Mouse (Mus musculus): ENCODE results near the gene Hdac1. TPM values are rescaled to one million over a fixed set of nuclear protein-coding genes. Genes with fewer than 3 reads are reported as not detected.
A peak's percentile ranks its signal among the peaks of the same experiment; 100 is the strongest.

Hdac1 gene
- polyA plus RNA-seq, 1 experiment from 2014 or later, result 77.8 TPM

GRCm38 (mm10) chr4:129495672-129496562 lies 46.6 kb downstream of the Hdac1 start:
- ATAC-seq (ENCODE audit: low FRiP score), result peak; percentile 63
- Histone ChIP-seq H3K4me2 (peak overlapping the region; percentile 46), H3K27me3 (replicated peaks) (peaks cover 21% of the 10 kb centered on the region), H3K27ac (replicated peaks) (peak overlapping the region; percentile 80), H3K9ac (replicated peaks) (peak overlapping the region; percentile 36), H3K4me1 (peaks cover 37% of the 10 kb centered on the region), H3K4me3 (replicated peaks) (peak overlapping the region; percentile 21), H3K9me3 (replicated peaks) (no peaks in the 10 kb centered on the region), H3K36me3 (no peaks in the 10 kb centered on the region)
- WGBS, result 15% methylated on average over 16 of the region's 16 CpGs

GRCm38 (mm10) chr4:129494681-129495080 lies 47.8 kb downstream of the Hdac1 start:
- no peak for ATAC-seq (ENCODE audit: low FRiP score)

GRCm38 (mm10) chr4:129490972-129491880 lies 51.3 kb downstream of the Hdac1 start, which contains the start of the genes Tssk3 and Fam229a:
TSS of gene Tssk3 (minus strand) at chr4:129491022.
TSS of gene Fam229a (plus strand) at chr4:129491190.
- Histone ChIP-seq H3K27me3 (replicated peaks) (peaks cover 22% of the 10 kb centered on the region), H3K27ac (replicated peaks) (no peak within 1 kb of the TSS), H3K36me3 (peaks cover 29% of the 10 kb centered on the region), H3K4me1 (peaks cover 23% of the 10 kb centered on the region), H3K9ac (replicated peaks) (peak within 1 kb of the TSS; percentile 29), H3K4me2 (peak within 1 kb of the TSS; percentile 68), H3K4me3 (replicated peaks) (peak within 1 kb of the TSS; percentile 38), H3K9me3 (replicated peaks) (no peaks in the 10 kb centered on the region)
- ATAC-seq (ENCODE audit: low FRiP score), result peak; percentile 31; the same call in 1 of the 2 replicates
- 3% methylated on average over 70 of the region's 70 CpGs for WGBS

More at GRCm38 (mm10) chr4:129494681-129495080, 47.8 kb downstream of the Hdac1 start:
- H3K9me3 ChIP-seq (replicated peaks), result no peaks in the 10 kb centered on the region
- peaks cover 32% of the 10 kb centered on the region for H3K4me1 ChIP-seq
- H3K4me3 ChIP-seq (replicated peaks), result no peak overlapping the region
- H3K9ac ChIP-seq (replicated peaks), result no peak overlapping the region
- 75% methylated on average over 7 of the region's 7 CpGs for WGBS
- no peak overlapping the region for H3K27ac ChIP-seq (replicated peaks)
- no peaks in the 10 kb centered on the region for H3K36me3 ChIP-seq
- H3K27me3 ChIP-seq (replicated peaks), result peaks cover 22% of the 10 kb centered on the region
- H3K4me2 ChIP-seq, result no peak overlapping the region

- Histone ChIP-seq H3K9ac (replicated peaks) (no peak overlapping the region), H3K27me3 (replicated peaks) (no peaks in the 10 kb centered on the region), H3K4me3 (replicated peaks) (no peak overlapping the region), H3K4me2 (no peak overlapping the region), H3K27ac (replicated peaks) (no peak overlapping the region), H3K36me3 (peaks cover 82% of the 10 kb centered on the region), H3K9me3 (replicated peaks) (no peaks in the 10 kb centered on the region), H3K4me1 (no peaks in the 10 kb centered on the region)
- ATAC-seq (ENCODE audit: low FRiP score), result no peak
- WGBS, result 93% methylated on average over 1 of the region's 1 CpGs
Observed at GRCm38 (mm10) chr4:129481090-129481489, 61.4 kb downstream of the Hdac1 start.

GRCm38 (mm10) chr4:129479863-129480262 lies 62.6 kb downstream of the Hdac1 start:
- Histone ChIP-seq H3K4me2 (no peak overlapping the region), H3K9ac (replicated peaks) (no peak overlapping the region), H3K27me3 (replicated peaks) (no peaks in the 10 kb centered on the region), H3K4me1 (no peaks in the 10 kb centered on the region), H3K27ac (replicated peaks) (no peak overlapping the region), H3K4me3 (replicated peaks) (no peak overlapping the region), H3K36me3 (peaks cover 80% of the 10 kb centered on the region), H3K9me3 (replicated peaks) (no peaks in the 10 kb centered on the region)
- whole genome bisulfite sequencing, result 100% methylated on average over 3 of the region's 3 CpGs
- no peak for ATAC-seq (ENCODE audit: low FRiP score)

- no peak overlapping the region for H3K27ac ChIP-seq (replicated peaks)
- H3K36me3 ChIP-seq, result peaks cover 83% of the 10 kb centered on the region
- H3K4me3 ChIP-seq (replicated peaks), result no peak overlapping the region
- WGBS, result 91% methylated on average over 11 of the region's 11 CpGs
- no peak overlapping the region for H3K9ac ChIP-seq (replicated peaks)
- H3K4me2 ChIP-seq, result no peak overlapping the region
- no peaks in the 10 kb centered on the region for H3K27me3 ChIP-seq (replicated peaks)
- no peaks in the 10 kb centered on the region for H3K9me3 ChIP-seq (replicated peaks)
- no peaks in the 10 kb centered on the region for H3K4me1 ChIP-seq
- ATAC-seq (ENCODE audit: low FRiP score), result no peak
Observed at GRCm38 (mm10) chr4:129476047-129476446, 66.5 kb downstream of the Hdac1 start.

Small RNA genes within 50 kb of the gene (microRNA-seq; reads per million reads assigned to microRNA genes)
- not detected for gene Mir8119

Other genes with a start within 250 kb of the Hdac1 start
- gene Rbbp4, start 207.3 kb downstream of the Hdac1 start, polyA plus RNA-seq (2015; fragmentation: Nextera tagmentation; extraction: Ambion mirVana), result 246 and 284 TPM in 2 replicates
- gene Zbtb8os, start 207.0 kb downstream of the Hdac1 start, polyA plus RNA-seq (2015; fragmentation: Nextera tagmentation; extraction: Ambion mirVana), result 18.3 and 29.5 TPM in 2 replicates
- gene Zbtb8a, start 164.6 kb downstream of the Hdac1 start, polyA plus RNA-seq (2015; fragmentation: Nextera tagmentation; extraction: Ambion mirVana), result 18.2 and 20.2 TPM in 2 replicates
- 14.2 and 15.8 TPM in 2 replicates for gene Zbtb8b, start 101.9 kb downstream of the Hdac1 start, polyA plus RNA-seq (2015; fragmentation: Nextera tagmentation; extraction: Ambion mirVana)
- 32.7 and 34.0 TPM in 2 replicates for gene Bsdc1, start 81.1 kb downstream of the Hdac1 start, polyA plus RNA-seq (2015; fragmentation: Nextera tagmentation; extraction: Ambion mirVana)
- gene Tssk3, start 51.7 kb downstream of the Hdac1 start, polyA plus RNA-seq (2015; fragmentation: Nextera tagmentation; extraction: Ambion mirVana), result 0.19 and 0.27 TPM in 2 replicates
- gene Fam229a, start 51.5 kb downstream of the Hdac1 start, polyA plus RNA-seq (2015; fragmentation: Nextera tagmentation; extraction: Ambion mirVana), result 0.38 and 0.93 TPM in 2 replicates
- gene Marcksl1, start 29.1 kb downstream of the Hdac1 start, polyA plus RNA-seq (2015; fragmentation: Nextera tagmentation; extraction: Ambion mirVana), result 1,442 and 1,675 TPM in 2 replicates
- 11.2 and 99.1 TPM in 2 replicates for gene Lck, start 30.9 kb upstream of the Hdac1 start, polyA plus RNA-seq (2015; fragmentation: Nextera tagmentation; extraction: Ambion mirVana)
- 1.3 TPM in 1 of 2 replicates, not detected in the other for gene Fam167b, start 35.8 kb upstream of the Hdac1 start, polyA plus RNA-seq (2015; fragmentation: Nextera tagmentation; extraction: Ambion mirVana)
- 205 and 232 TPM in 2 replicates for gene Eif3i, start 57.9 kb upstream of the Hdac1 start, polyA plus RNA-seq (2015; fragmentation: Nextera tagmentation; extraction: Ambion mirVana)
- 198 and 199 TPM in 2 replicates for gene Tmem234, start 58.0 kb upstream of the Hdac1 start, polyA plus RNA-seq (2015; fragmentation: Nextera tagmentation; extraction: Ambion mirVana)
- 2.5 and 3.8 TPM in 2 replicates for gene Dcdc2b, start 71.5 kb upstream of the Hdac1 start, polyA plus RNA-seq (2015; fragmentation: Nextera tagmentation; extraction: Ambion mirVana)
- gene Iqcc, start 76.4 kb upstream of the Hdac1 start, polyA plus RNA-seq (2015; fragmentation: Nextera tagmentation; extraction: Ambion mirVana), result 32.7 and 34.5 TPM in 2 replicates
- 155 and 168 TPM in 2 replicates for gene Ccdc28b, start 81.2 kb upstream of the Hdac1 start, polyA plus RNA-seq (2015; fragmentation: Nextera tagmentation; extraction: Ambion mirVana)
- gene Txlna, start 98.4 kb upstream of the Hdac1 start, polyA plus RNA-seq (2015; fragmentation: Nextera tagmentation; extraction: Ambion mirVana), result 37.3 and 51.0 TPM in 2 replicates
- gene Kpna6, start 130.1 kb upstream of the Hdac1 start, polyA plus RNA-seq (2015; fragmentation: Nextera tagmentation; extraction: Ambion mirVana), result 17.4 and 17.9 TPM in 2 replicates
- 13.9 and 15.4 TPM in 2 replicates for gene Tmem39b, start 154.1 kb upstream of the Hdac1 start, polyA plus RNA-seq (2015; fragmentation: Nextera tagmentation; extraction: Ambion mirVana)
- gene Khdrbs1, start 199.6 kb upstream of the Hdac1 start, polyA plus RNA-seq (2015; fragmentation: Nextera tagmentation; extraction: Ambion mirVana), result 105 and 106 TPM in 2 replicates

Data from neural tube, embryonic 15.5 days (tissue).